Mouse (Mus musculus): Measurements from ENCODE around the gene Ubac1.

The Ubac1 gene

DNA sequence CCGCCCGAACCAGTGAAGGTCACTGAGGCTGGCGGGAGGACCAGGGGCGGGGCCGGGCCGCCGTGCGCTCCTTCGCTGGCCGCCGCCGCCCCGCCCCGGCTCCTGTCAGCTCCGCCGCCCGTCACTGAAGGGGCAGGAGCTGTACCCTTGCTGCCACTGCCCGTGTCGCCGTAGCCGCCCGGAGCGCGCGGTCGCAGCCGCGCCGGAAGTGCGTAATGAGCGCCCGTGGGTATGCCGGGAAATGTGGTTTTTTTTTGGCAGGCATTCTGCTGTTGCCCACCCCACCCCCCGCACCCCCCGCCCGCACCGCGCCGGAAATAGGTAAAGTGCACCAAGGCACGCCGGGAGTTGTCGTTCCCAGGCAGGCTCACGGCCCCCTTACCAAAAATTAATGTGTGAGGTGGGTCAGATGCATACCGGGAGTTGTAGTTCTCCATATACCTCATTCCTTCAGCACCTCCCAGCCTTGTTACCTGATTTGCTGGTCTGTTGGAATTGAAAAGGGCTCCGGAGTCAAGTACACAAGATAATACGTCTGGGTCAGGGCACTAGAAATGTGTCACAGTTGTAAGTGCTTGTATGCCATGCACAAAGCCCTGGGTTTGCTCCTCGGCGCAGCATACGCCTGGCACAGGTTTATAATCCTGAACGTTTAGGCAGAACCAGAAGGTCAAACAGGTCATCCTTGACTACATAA, at the start of gene Ubac1:
Ubac1 (minus strand) TSS at position 187 of the 697 bp plus-strand sequence.
- DNase-seq = peak; percentile 88

DNA sequence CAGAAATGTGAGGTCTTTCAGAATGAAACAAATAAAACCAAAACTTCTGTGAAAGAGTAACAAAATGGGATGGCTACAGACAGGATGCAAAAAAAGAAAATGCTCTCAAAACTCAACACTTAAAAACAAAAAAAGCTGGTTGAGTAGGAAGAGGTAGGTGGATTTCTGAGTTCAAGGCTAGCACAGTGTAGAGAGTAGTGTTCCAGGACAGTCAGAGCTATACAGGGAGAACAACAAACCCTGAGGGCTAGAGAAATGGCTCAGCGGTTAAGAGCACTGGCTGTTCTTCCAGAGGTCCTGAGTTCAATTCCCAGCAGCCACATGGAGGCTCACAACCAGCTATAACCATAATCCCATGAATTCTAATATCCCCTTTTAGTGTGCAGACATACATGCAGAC, 47.0 kb upstream of the Ubac1 start:
- no peak for DNase-seq

GRCm38 (mm10) chr2:26068175-26068574, 46.6 kb upstream of the Ubac1 start:
- DNase-seq = no peak

DNA sequence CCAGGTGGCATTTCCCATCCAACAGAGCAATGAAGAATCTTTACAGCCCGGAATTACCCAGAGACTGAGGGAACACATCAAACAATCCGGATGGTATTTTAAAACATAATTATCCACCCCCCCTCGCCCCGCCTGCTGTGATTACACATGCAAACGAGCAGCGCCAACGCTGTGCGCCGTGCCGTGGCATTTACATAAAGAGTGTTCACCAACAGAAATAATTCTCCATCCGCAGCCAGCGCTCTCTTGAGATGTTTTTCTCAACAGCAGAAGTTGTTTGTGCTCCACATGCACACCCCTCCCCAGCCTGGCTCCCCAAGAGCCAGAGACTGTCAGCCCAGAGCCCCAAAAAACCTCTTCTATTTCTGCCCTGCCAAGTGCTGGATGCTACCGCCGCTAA, 45.0 kb upstream of the Ubac1 start:
- DNase-seq = no peak

- DNase-seq = no peak
Observed at GRCm38 (mm10) chr2:26062742-26063427, 41.3 kb upstream of the Ubac1 start.

DNA sequence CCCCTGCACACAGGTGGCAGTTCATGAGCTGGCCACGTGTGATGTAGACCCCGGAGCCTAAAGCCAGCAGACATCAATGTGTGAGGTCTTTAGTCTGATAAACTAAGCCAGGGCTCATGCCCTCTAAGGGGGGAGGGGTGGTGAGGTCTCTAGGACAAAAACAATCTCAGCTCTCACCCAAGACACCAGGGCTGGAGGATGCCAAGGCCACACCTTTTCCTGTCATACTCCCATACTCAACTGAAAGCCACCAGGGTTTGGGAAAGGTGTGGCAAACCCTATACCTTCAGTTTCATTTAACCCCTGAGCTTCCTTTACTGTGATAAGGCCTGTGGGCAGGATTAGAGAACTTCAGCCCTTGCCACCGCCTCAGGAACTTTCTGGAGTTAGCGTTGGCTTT, 40.7 kb upstream of the Ubac1 start:
- no peak for DNase-seq

DNA sequence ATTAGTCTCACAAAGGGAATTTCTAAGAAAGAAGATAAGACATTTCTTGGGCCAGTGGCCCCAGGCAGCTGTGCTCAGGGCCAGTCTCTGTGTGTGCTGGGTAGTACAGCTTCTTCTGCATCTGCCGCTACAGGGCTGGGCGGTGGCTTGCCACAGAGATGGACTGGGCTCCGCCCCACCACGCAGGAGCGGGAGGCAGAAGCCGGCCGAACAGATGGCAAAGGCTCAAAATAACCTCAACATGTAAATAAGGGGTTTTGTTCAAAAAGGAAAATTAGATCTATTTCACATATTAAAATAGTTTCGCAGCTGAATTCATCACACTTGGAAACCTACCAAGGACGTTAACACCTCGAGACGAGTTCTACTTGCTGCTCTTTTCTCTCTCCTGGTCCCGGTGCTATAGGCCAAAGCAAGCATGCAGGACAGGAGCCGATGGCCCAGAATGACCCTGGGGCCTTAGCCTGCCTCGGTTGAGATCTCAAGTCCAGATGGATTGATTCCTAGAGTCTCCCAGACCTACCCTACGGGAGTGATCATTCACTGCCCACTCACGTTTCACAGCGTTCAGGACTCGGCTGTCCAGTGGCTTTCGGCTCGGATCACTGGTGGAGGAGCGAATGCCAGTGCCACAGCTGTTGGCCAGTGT, 39.6 kb upstream of the Ubac1 start:
- DNase-seq = peak; percentile 51

- DNase-seq = no peak
Observed at GRCm38 (mm10) chr2:26057053-26057452, 35.5 kb upstream of the Ubac1 start.

DNA sequence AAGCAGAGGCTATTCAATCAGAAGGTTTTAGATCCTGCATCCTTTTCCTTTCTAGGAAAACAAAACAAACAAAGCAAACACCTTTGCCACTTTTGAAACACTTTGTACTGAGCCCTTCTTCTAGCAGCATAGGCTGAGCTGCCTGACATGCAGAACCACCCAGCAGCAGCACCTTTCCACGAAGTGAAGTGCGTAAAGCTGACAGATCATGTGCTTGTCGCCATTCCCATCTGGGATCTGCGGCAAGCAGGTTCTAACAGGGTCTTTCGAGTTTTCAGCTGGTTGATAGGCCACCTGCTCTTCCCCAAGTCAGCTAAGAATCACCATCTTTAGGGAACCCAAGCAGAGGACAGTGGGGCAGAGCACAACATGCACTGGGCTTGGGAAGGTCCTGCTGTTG, 34.7 kb upstream of the Ubac1 start:
- no peak for DNase-seq

GRCm38 (mm10) chr2:26055747-26056102, 34.2 kb upstream of the Ubac1 start:
- DNase-seq = no peak

DNA sequence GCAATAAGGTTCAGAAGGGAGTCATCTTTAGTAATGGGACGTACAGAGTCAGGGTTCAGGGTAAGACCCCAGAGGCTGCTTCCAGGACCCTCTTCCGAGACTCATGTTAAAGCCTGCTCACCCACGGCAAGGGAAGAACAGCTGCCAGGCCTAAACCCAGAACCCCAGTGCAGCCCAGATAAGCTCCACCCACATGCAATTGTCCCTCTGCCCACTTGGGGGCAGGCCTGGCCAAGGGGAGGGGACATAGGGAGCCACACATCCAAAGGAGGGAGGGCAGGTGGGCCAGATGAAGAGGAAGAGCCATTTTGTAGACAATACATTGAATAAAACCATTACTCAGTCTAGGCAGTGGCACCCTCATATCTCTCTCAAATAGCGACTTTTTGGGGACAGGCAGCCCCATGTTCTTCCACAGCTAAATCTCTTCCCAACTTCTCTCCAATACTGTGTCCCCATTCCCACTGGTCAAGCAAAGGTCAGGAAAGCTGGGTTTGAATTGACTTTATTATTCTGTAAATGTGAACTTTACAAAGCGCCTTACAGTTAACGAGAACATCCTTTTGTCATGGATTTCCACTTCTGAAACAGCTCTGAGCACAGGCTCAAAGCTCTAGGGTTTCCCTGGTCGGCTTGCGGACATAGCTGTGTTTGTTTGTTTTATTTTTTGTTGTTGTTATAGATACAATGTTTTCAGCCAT, 33.6 kb upstream of the Ubac1 start:
- peak; percentile 66 for DNase-seq

DNA sequence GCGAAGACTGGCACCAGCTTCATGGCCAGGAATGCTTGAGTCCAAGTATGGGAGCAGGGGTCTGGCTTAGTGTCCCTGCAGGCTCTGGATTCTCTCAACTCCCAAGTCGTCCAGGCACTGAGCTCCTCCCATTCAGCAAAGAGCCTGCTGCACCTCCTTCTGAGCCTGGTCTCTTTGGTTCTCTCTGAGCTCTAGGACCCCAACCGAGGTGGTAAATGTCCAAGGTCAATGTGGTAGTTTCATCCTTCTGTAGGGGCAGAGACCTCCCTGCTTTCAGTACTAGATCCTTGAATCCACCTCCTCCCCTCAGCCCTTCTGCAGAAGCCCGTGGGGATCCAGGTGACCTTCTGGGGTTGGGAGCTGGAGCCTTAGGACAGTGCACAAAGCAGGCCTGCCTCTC, 31.3 kb upstream of the Ubac1 start:
- DNase-seq = no peak

DNA sequence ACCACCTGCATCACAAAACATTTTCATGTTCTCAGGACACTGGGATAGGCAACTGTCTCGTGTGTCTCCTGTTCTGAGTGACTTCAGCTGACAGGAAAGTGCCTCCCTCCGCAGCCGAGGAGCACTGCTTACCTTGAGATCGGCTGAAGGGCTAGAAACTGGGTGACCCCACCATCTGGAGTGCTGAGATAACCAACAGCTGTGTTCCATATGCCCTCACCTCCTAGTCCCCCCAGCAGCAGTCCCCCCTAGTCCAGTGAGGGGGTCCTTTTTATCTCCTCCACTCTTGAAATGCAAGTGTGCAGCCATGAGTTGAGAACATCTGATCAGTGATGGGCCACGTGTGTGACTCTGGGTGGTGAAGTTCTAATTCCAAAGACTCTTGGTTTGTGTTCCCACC, 27.3 kb upstream of the Ubac1 start:
- DNase-seq = no peak

DNA sequence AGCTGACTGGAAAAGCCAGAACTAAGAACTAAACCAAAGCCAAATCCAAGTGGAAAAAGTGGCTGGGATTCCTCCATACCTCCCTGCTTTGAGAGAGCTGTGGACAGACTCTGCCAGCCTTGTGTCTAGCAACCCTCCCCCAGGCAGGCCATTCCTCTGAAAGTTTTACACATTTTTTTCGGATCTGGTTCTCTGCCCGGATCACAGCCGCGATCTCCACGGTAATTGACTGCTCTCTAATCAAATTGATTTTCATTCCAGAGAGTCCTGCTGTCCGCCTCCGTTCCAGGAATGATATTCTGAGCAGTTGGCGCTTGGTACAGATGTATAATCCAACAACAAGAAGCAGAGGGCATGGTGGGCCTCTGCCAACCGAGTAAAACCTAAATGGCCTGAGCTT, 22.7 kb upstream of the Ubac1 start:
- DNase-seq = no peak

- no peak for DNase-seq
Observed at GRCm38 (mm10) chr2:26042603-26043002, 21.1 kb upstream of the Ubac1 start.

DNA sequence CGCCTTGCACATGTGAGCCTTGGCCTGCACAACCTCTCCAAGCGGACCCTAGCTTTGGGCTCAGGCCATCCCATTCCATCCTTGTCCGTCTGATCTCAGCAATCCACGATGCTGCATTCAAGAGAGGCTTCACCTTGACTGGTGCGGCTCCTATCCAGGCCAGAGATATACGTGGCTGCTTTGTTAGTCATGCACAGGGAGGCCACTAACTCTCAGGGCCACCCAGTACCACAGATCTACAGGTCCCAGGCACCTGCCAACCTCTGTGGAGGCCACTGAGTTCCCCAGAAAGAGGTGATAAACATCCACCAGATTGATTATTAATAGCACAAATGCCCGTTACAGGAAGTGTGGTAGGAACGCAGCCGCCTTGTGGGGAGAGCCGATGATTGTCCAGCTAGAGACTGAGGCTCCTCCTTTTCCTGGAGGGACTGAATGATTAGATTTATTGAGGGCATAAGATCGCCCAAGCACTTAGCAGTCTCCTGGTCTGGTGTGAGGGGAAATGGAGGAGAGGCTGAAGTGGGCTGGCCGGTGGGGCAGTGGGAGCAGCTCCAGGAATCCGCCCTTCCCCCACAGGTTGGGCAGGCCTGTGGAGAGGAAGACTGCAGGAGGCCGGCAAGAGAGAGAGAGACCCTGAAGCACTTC, 19.7 kb upstream of the Ubac1 start:
- DNase-seq = no peak

DNA sequence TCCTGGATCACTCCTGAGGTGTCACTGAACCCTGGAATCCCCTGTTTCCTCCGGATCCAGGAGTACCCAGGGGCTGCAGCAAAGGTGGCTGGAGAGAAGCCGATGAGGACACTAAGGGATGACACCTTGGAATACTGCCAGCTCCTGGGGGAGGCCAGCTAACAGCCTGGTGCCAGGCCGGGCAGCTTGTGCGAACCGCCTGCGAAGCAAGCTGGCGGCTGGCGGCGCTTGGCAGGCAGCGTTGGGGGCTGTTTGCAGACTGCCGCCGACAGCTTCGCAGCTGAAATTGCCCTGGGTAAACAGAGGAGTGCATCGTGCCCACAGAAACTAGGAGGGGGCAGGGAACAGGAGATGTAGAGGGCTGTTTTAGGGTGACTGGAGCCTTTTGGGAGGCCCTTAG, 18.4 kb upstream of the Ubac1 start:
- DNase-seq = peak; percentile 68

GRCm38 (mm10) chr2:26037386-26037785, 15.8 kb upstream of the Ubac1 start:
- no peak for DNase-seq

DNA sequence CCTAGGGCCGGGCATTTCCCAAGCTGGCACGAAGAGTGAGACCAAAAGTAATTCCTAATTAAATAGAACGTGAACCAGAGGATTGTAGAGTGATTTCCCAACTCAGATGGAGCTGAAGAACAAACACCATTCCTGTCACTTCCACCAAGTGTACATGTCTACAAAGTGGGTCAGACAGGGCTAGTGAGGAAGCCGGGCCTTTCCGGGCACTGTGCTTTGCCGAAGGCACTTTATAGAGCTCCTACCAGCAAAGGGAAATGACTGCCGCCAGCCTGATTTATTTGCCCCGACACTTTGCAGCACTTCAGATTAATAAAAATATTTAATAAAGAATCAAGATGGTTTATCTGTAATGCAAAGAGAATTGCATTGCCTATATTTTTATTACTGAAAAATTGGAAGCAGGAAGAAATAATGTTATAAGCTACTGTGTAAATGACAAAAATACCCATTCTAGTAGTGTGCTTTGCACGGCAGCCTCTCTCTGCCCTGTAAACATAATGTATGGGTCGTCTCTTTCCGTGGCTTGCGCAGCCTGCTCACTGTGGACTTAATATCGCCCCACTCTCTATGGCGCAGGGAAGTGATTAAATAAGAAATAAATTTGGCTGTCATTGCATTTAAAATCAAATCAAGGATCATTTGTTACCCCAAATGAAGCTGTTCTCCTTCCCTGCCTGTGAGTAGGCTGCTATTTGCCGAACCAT, 12.9 kb upstream of the Ubac1 start:
- DNase-seq = no peak

GRCm38 (mm10) chr2:26030288-26030687, 8.7 kb upstream of the Ubac1 start:
- DNase-seq = no peak

DNA sequence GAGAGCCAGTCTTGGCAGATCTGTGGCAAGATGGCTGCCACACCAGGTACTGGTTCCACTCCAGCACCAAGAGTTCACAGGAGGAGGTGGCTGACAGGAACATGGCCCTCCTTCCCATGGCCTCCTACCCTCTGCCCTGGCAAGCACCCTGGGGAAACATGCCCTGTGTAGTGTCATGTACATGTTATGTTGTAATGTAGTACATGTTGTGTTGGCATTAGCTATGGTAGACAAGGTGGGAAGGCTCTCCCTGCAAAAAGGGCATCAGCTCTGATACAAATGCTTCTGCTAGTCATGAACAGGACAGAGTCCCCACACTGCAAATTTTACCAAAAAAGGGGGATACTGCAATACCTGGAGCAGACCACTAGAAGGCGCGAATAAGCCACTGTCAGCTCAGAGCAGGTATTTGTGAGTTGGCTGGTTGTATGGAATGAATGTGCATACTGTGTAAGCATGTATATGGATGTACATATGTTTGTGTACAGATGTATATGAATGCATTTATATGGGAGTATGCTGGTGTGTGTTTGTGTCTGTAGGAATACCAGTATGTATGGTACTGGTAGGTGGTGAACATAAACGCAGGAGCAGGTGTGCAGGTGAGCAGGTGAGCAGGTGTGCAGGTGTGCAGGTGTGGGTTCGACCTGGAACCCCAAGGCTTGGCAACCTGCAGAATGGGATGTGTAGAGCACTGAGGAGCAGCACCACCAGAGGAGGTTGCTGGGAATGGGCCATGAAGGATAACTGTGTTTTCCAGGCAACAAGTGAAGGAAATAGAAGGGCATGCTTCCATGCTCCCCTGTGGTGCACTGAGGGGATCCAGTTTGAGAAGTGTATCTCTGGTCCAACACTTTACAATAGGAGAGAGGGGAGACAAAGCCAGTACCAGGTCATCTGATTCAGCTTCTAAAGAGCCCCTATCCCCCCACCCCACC, 2.9 kb upstream of the Ubac1 start:
- DNase-seq = peak; percentile 59

Data from cerebellum, adult 8-10 months (tissue).